Mouse (Mus musculus): ENCODE data around the gene Rtkn2. TPM values are rescaled to one million over a fixed set of nuclear protein-coding genes. Genes with fewer than 3 reads are reported as not detected.
A peak's percentile ranks its signal among the peaks of the same experiment; 100 is the strongest.

The Rtkn2 gene
- polyA plus RNA-seq, 1 experiment from 2014 or later = 17.7 TPM

DNA sequence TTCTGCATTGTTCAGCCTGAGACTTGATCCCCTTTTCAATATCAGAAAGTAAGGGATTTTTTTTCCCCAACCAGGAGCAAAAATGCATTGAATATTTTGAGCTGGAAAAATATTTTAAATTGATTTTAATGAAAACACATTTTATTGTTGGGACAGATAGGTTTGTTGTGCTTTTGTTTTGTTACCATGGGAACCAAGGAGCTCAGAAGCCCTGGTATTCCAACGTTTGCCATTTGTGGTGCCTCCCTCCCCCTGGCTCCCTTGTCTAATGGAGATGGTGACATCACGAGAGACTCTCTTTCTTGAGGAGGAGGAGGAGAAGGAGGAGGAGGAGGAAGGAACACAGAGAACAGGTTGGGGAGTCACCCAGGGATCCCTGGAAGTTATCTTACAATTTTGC lies 125.1 kb downstream of the Rtkn2 start:
- WGBS = 11% methylated on average over 2 of the region's 2 CpGs
- peaks cover 3% of the 10 kb centered on the region; the same call in 1 of the 2 replicates for H3K4me1 ChIP-seq (replicated peaks; ENCODE audit: control insufficient read depth, insufficient read depth, low read length)
- DNase-seq (ENCODE audit: low spot score) = no peak
- no peaks in the 10 kb centered on the region for H3K27me3 ChIP-seq (ENCODE audit: control insufficient read depth, insufficient read depth, low read length)
- peak overlapping the region; percentile 30; the same call in 1 of the 2 replicates for H3K27ac ChIP-seq (ENCODE audit: low read depth, low read length)
- H3K4me3 ChIP-seq (ENCODE audit: low read depth, low read length) = no peak overlapping the region
- H3K36me3 ChIP-seq (ENCODE audit: control insufficient read depth, insufficient read depth, low read length) = no peaks in the 10 kb centered on the region
- no peak for ATAC-seq (ENCODE audit: low FRiP score)
- H3K4me2 ChIP-seq (replicated peaks; ENCODE audit: low read depth, low read length) = no peak overlapping the region
- no peak overlapping the region for H3K9ac ChIP-seq (ENCODE audit: low read depth, low read length)
- H3K9me3 ChIP-seq (ENCODE audit: control insufficient read depth, low read length) = no peaks in the 10 kb centered on the region

DNA sequence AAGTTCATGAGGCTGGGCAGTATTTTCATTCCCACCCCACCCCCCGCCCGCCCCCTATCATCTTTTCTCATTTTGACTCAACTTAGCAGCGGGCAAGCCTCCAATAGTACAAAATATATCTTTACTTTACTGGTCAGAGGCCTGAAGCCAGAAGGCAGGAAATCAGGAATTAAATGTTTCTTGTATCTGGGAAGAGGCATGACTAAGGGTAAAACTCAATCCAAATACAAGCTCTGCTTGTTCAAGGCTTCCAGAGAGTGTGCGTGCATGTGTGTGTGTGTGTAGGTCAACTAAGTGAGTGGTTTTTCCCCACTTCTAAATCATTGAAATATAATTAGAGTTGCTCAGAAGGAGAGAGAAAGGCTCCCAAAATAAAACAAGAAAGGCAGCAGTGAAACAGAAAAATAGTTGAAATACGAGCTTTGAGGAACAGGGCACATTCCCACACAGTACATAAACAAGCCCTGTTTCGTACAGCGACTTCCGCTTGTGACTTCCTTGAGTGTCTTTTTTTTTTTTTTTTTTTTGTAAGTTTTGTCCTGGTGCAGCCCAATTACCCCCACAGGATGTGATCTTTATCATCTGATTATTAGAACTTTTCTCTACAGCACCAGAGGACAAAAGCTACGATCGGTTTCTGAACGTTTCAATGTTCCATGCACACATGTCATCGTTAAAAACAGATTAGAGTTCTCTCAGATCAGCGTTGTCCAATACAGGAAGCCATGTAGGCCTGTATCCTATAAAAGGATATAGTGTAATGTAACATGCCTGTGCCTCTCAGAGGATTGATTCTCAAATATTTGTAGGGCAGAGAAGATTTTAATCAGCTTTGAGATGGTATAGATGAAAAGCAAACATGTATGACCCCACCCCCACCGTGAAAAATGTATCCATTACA lies 125.8 kb downstream of the Rtkn2 start:
- no peaks in the 10 kb centered on the region for H3K36me3 ChIP-seq (ENCODE audit: control insufficient read depth, insufficient read depth, low read length)
- H3K27me3 ChIP-seq (ENCODE audit: control insufficient read depth, insufficient read depth, low read length) = no peaks in the 10 kb centered on the region
- no peak overlapping the region for H3K4me2 ChIP-seq (replicated peaks; ENCODE audit: low read depth, low read length)
- H3K4me1 ChIP-seq (replicated peaks; ENCODE audit: control insufficient read depth, insufficient read depth, low read length) = peaks cover 3% of the 10 kb centered on the region; the same call in 1 of the 2 replicates
- no peak for ATAC-seq (ENCODE audit: low FRiP score)
- no peak for DNase-seq (ENCODE audit: low spot score)
- no peak overlapping the region for H3K4me3 ChIP-seq (ENCODE audit: low read depth, low read length)
- no peaks in the 10 kb centered on the region for H3K9me3 ChIP-seq (ENCODE audit: control insufficient read depth, low read length)
- H3K9ac ChIP-seq (ENCODE audit: low read depth, low read length) = no peak overlapping the region
- H3K27ac ChIP-seq (ENCODE audit: low read depth, low read length) = peak overlapping the region; percentile 30
- 70% methylated on average over 14 of the region's 14 CpGs for WGBS

DNA sequence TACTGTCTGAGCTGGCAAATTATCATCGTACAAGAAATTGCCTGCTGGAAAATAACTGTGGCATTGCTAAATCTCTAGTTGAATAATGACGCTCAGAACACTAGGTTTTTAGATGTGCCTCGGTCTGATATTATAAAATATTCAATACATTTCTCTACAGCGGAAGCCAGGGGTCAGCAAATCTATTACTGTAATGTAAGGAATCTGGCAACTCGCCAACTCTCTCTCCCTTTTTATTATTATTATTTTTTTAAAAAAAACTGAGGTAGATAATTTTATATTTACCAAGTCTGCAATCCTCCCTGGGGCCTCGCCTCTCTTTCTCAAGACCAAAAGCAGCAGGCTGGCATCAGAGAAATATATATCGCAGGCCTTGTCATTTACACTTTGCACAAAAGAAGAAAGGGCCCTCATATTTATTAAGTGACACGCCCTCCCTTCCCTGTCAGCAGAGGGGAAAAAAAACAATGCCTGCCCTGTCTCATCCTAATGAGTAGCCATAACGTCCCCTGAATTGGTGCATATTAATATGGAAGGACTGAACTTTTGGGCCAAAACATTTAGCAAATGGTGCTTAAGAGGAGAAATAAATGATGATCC lies 127.1 kb downstream of the Rtkn2 start:
- 0 out of 2 replicates have a peak, but pooled peaks have one; percentile 52 for ATAC-seq (ENCODE audit: low FRiP score)
- Histone ChIP-seq H3K27me3 (ENCODE audit: control insufficient read depth, insufficient read depth, low read length) (no peaks in the 10 kb centered on the region), H3K4me3 (ENCODE audit: low read depth, low read length) (no peak overlapping the region), H3K4me2 (replicated peaks; ENCODE audit: low read depth, low read length) (no peak overlapping the region), H3K36me3 (ENCODE audit: control insufficient read depth, insufficient read depth, low read length) (no peaks in the 10 kb centered on the region), H3K9me3 (ENCODE audit: control insufficient read depth, low read length) (no peaks in the 10 kb centered on the region), H3K9ac (ENCODE audit: low read depth, low read length) (no peak overlapping the region), H3K27ac (ENCODE audit: low read depth, low read length) (peak overlapping the region; percentile 51), H3K4me1 (replicated peaks; ENCODE audit: control insufficient read depth, insufficient read depth, low read length) (peaks cover 3% of the 10 kb centered on the region; the same call in 1 of the 2 replicates)
- DNase-seq (ENCODE audit: low spot score) = no peak
- WGBS = 59% methylated on average over 9 of the region's 9 CpGs

DNA sequence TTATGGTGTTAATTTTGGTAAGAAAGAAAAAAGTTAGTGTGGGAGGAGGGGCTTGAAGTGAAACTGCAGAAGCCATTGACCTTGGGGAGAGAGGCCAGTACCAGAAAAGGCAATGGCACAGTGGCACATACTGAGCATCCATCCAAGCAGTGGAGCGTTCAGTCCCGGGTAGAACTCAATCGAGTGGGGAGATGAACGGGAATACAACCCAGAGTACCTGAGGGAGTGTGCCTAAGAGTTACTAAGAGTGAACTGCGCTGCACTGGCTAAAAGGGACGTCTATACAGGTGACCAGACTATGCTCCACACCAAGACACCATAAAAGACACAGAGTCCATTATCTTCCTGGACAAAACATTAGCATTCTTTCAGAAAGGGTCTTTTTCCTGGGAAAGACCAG lies 128.3 kb downstream of the Rtkn2 start:
- H3K4me2 ChIP-seq (replicated peaks; ENCODE audit: low read depth, low read length) = no peak overlapping the region
- H3K27ac ChIP-seq (ENCODE audit: low read depth, low read length) = no peak overlapping the region
- H3K27me3 ChIP-seq (ENCODE audit: control insufficient read depth, insufficient read depth, low read length) = no peaks in the 10 kb centered on the region
- H3K9ac ChIP-seq (ENCODE audit: low read depth, low read length) = no peak overlapping the region
- H3K4me3 ChIP-seq (ENCODE audit: low read depth, low read length) = no peak overlapping the region
- no peaks in the 10 kb centered on the region for H3K9me3 ChIP-seq (ENCODE audit: control insufficient read depth, low read length)
- DNase-seq (ENCODE audit: low spot score) (no peak), ATAC-seq (ENCODE audit: low FRiP score) (no peak)
- 84% methylated on average over 6 of the region's 6 CpGs for WGBS
- peaks cover 3% of the 10 kb centered on the region; the same call in 1 of the 2 replicates for H3K4me1 ChIP-seq (replicated peaks; ENCODE audit: control insufficient read depth, insufficient read depth, low read length)
- H3K36me3 ChIP-seq (ENCODE audit: control insufficient read depth, insufficient read depth, low read length) = no peaks in the 10 kb centered on the region

Other genes starting within 250 kb of the Rtkn2 start
- 1.2 and 2.2 TPM in 2 replicates for gene Zfp365, start 66.9 kb upstream of the Rtkn2 start, polyA plus RNA-seq (2014; fragmentation: Nextera tagmentation; extraction: Ambion mirVana)